Mouse (Mus musculus) intestine, embryonic 14.5 days (tissue): ENCODE results near the gene Gk2. TPM values are rescaled to one million over a fixed set of nuclear protein-coding genes. Genes with fewer than 3 reads are reported as not detected.

ENCODE experiments used
- ATAC-seq: fragments of 200-750 bp; cut with Nextera tagmentation; replicated peaks from 2 replicates; pipeline ENCODE4 v1.8.0; 2017; ENCODE audit warnings: low read depth, moderate number of reproducible peaks, moderate TSS enrichment, moderate library complexity; ENCODE audit not compliant: low FRiP score, low TSS enrichment
- DNase-seq: peaks from one replicate; pipeline ENCODE4 v3.0.0-alpha.2; 2018; ENCODE audit warnings: low spot score
- H3K27ac ChIP-seq: fragments of 300-500 bp; sonication (generic); 2 replicates; pipeline ENCODE4 v1.5.1; 2014; ENCODE audit warnings: low read depth, mild to moderate bottlenecking, control low read depth
- H3K27me3 ChIP-seq: fragments of 300-500 bp; sonication (generic); replicated peaks from 2 replicates; pipeline ENCODE4 v1.6.1; 2014; ENCODE audit warnings: low read length, control low read depth; ENCODE audit not compliant: control insufficient read depth, insufficient read depth
- H3K36me3 ChIP-seq: fragments of 300-500 bp; sonication (generic); 2 replicates; pipeline ENCODE4 v1.6.1; 2014; ENCODE audit warnings: low read length, control low read depth; ENCODE audit not compliant: control insufficient read depth, insufficient read depth
- H3K4me1 ChIP-seq: fragments of 300-500 bp; sonication (generic); replicated peaks from 2 replicates; pipeline ENCODE4 v1.6.1; 2014; ENCODE audit warnings: low read length, control low read depth, mixed read lengths; ENCODE audit not compliant: control insufficient read depth, insufficient read depth
- H3K4me2 ChIP-seq: fragments of 300-500 bp; sonication (generic); 2 replicates; pipeline ENCODE4 v1.6.1; 2014; ENCODE audit warnings: low read length
- H3K4me3 ChIP-seq: fragments of 300-500 bp; sonication (generic); 2 replicates; pipeline ENCODE4 v1.5.1; 2014; ENCODE audit warnings: low read depth, low read length, control low read depth, mixed read lengths
- H3K9ac ChIP-seq: fragments of 300-500 bp; sonication (generic); 2 replicates; pipeline ENCODE4 v1.6.1; 2014; ENCODE audit warnings: mild to moderate bottlenecking, low read length
- H3K9me3 ChIP-seq: fragments of 300-500 bp; sonication (generic); 2 replicates; pipeline ENCODE4 v1.6.1; 2016; ENCODE audit warnings: low read length, control low read depth; ENCODE audit not compliant: control insufficient read depth
- WGBS: fragments of 180-500 bp; shearing (Covaris S2); extraction: QIAGEN DNeasy Blood & Tissue Kit; methylation state at CpG from one replicate; pipeline ENCODE4 v1.1.7; 2014; 5-methylcytosine and 5-hydroxymethylcytosine counted together
- polyA plus RNA-seq: library from polyadenylated mRNA; unstranded; fragments of >200 nt; fragmentation: Nextera tagmentation; extraction: Ambion mirVana; gene quantifications from 2 replicates; pipeline ENCODE4 v1.2.1, GENCODE M21; 2014

The Gk2 gene
- polyA plus RNA-seq, 1 experiment from 2014 or later: 0.27 TPM

GRCm38 (mm10) chr5:97410190-97410589 lies 46.6 kb downstream of the Gk2 start:
- Histone ChIP-seq H3K36me3 (no peaks in the 10 kb centered on the region), H3K27me3 (no peaks in the 10 kb centered on the region), H3K4me3 (no peak overlapping the region), H3K9ac (no peak overlapping the region), H3K27ac (no peak overlapping the region), H3K9me3 (0 out of 2 replicates have a peak, but pooled peaks cover 5% of the 10 kb centered on the region), H3K4me2 (no peak overlapping the region), H3K4me1 (no peaks in the 10 kb centered on the region)
- DNase-seq (no peak), ATAC-seq (no peak)
- WGBS: 55% methylated on average over 6 of the region's 6 CpGs

GRCm38 (mm10) chr5:97409234-97409704 lies 47.6 kb downstream of the Gk2 start:
- H3K4me1 ChIP-seq: no peaks in the 10 kb centered on the region
- H3K9me3 ChIP-seq: 0 out of 2 replicates have a peak, but pooled peaks cover 5% of the 10 kb centered on the region
- no peak overlapping the region for H3K9ac ChIP-seq
- no peak overlapping the region for H3K4me3 ChIP-seq
- H3K27me3 ChIP-seq: no peaks in the 10 kb centered on the region
- H3K27ac ChIP-seq: no peak overlapping the region
- no peaks in the 10 kb centered on the region for H3K36me3 ChIP-seq
- no peak overlapping the region for H3K4me2 ChIP-seq
- WGBS: 54% methylated on average over 4 of the region's 4 CpGs
- ATAC-seq (no peak), DNase-seq (no peak)

Other genes starting within 250 kb of the Gk2 start
- 0.22 and 0.32 TPM in 2 replicates for gene Naa11, start 64.6 kb downstream of the Gk2 start, polyA plus RNA-seq